Mouse (Mus musculus) kidney, adult 2 months (tissue): ENCODE data around the gene Slc29a2.

ENCODE experiments used
- CTCF ChIP-seq: fragments of 200-500 bp; conservative IDR thresholded peaks from 2 replicates; pipeline ENCODE4 v1.5.1; 2011; ENCODE audit warnings: low read depth, mild to moderate bottlenecking, control low read depth, low read length, moderate library complexity, mixed read lengths; ENCODE audit not compliant: insufficient read depth, insufficient read length
- POLR2A ChIP-seq: fragments of 200-500 bp; IDR thresholded peaks from one replicate; pipeline ENCODE4 v1.6.1; 2011; ENCODE audit warnings: low read depth, low read length, control low read depth

GRCm38 (mm10) chr19:5041588-5041987 lies 17.9 kb downstream of the Slc29a2 start:
- TF ChIP-seq CTCF (no peak), POLR2A (no peak)
